In the genomic region with DNA sequence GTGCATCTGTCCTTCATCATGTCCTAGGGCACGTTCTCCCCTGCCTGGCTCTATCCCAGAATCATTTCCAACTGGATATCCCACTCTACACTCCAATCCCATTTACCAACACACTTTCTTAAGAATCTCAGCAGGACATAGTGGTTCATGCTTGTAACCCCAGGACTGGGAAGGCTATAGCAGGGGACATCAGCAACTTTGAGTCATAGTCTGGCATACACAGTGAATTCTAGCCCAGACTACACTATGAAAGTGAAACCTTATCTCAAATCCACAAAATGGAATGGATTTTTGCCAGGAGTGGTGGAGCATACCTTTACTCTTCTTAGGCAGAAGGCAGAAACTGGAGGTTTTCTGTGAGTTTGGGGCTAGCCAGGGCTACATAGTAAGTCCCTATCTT, we compare ENCODE assay signal across 28 mouse cellular contexts. TPM values are rescaled to one million over a fixed set of nuclear protein-coding genes. Genes with fewer than 3 reads are reported as not detected.
DNase-seq lines count a peak whose midpoint lies in the region; ATAC-seq lines count a peak whose summit lies in the region.
"Had no signal": no experiment of that assay in that cellular context is flagged by ENCODE, and none has a peak within 500 bp of the region (broad histone marks: within the 10 kb centered on the region; RNA-seq: fewer than 3 reads in every experiment).

No protein-coding gene starts in this region.

- no peak overlapping the region for H3K27ac ChIP-seq in lung, embryonic 15.5 days
- H3K27ac ChIP-seq: embryonic facial prominence, embryonic 10.5 days; embryonic facial prominence, embryonic 13.5 days; forebrain, embryonic 13.5 days; hindbrain, embryonic 10.5 days; hindbrain, embryonic 13.5 days; intestine, embryonic 15.5 days had no signal

- no peak overlapping the region for H3K4me2 ChIP-seq in lung, embryonic 15.5 days
- H3K4me2 ChIP-seq: embryonic facial prominence, embryonic 13.5 days; forebrain, embryonic 13.5 days; heart, embryonic 11.5 days; hindbrain, embryonic 13.5 days; intestine, embryonic 15.5 days had no signal

- DNase-seq in adrenal gland, adult (ENCODE audit: inconsistent age in 2 of 2, low spot score in 1 of 2), result peak; percentile 25 to 73
- DNase-seq in adrenal gland, adult 18-20 months (ENCODE audit: low spot score in 2 of 2), result no peak
- DNase-seq in lung, adult 18-20 months, result no peak
- peak; percentile 25 for DNase-seq in ovary, adult 18-20 months (ENCODE audit: low spot score)
- no peak for DNase-seq in ovary, postnatal 10 days (ENCODE audit: low spot score)
- DNase-seq: adrenal gland, postnatal 25 days; B cell, adult 2 months; cerebellum, adult 11-12 months; cerebellum, adult 8-10 months; cerebellum, postnatal 10 days; cerebellum, postnatal 36 days; embryo, embryonic 11 days; gastrocnemius, postnatal 10 days; gastrocnemius, postnatal 36 days; heart, postnatal 36 days had no signal

- no peaks in the 10 kb centered on the region for H3K4me1 ChIP-seq in lung, embryonic 15.5 days
- H3K4me1 ChIP-seq: embryonic facial prominence, embryonic 10.5 days; embryonic facial prominence, embryonic 13.5 days; forebrain, embryonic 13.5 days; hindbrain, embryonic 10.5 days; hindbrain, embryonic 13.5 days; intestine, embryonic 15.5 days had no signal

- no peaks in the 10 kb centered on the region for H3K36me3 ChIP-seq in lung, embryonic 15.5 days
- H3K36me3 ChIP-seq: embryonic facial prominence, embryonic 10.5 days; embryonic facial prominence, embryonic 13.5 days; G1E; hindbrain, embryonic 10.5 days; hindbrain, embryonic 13.5 days; intestine, embryonic 15.5 days had no signal

- no peak overlapping the region for H3K9ac ChIP-seq in lung, embryonic 15.5 days
- H3K9ac ChIP-seq: embryonic facial prominence, embryonic 13.5 days; forebrain, embryonic 13.5 days; hindbrain, embryonic 13.5 days; intestine, embryonic 15.5 days had no signal

- no peaks in the 10 kb centered on the region for H3K9me3 ChIP-seq in lung, embryonic 15.5 days
- H3K9me3 ChIP-seq: embryonic facial prominence, embryonic 10.5 days; embryonic facial prominence, embryonic 13.5 days; forebrain, embryonic 13.5 days; G1E; hindbrain, embryonic 10.5 days; hindbrain, embryonic 13.5 days; intestine, embryonic 15.5 days had no signal

- 64% methylated on average over 1 of the region's 1 CpGs for WGBS in lung, embryonic 15.5 days

- peak; percentile 19; the same call in 1 of the 2 replicates for ATAC-seq in lung, embryonic 15.5 days (ENCODE audit: borderline replicate concordance, extremely low read depth, low FRiP score, low TSS enrichment)
- ATAC-seq: forebrain, embryonic 13.5 days; forebrain, embryonic 16.5 days; hindbrain, embryonic 16.5 days; intestine, embryonic 15.5 days had no signal

- H3K27me3 ChIP-seq in lung, embryonic 15.5 days, result no peaks in the 10 kb centered on the region
- H3K27me3 ChIP-seq: CH12.LX; embryonic facial prominence, embryonic 13.5 days; forebrain, embryonic 13.5 days; hindbrain, embryonic 13.5 days; intestine, embryonic 15.5 days had no signal

- no peak overlapping the region for H3K4me3 ChIP-seq in lung, embryonic 15.5 days
- H3K4me3 ChIP-seq: embryonic facial prominence, embryonic 10.5 days; embryonic facial prominence, embryonic 13.5 days; erythroblast, embryonic 14.5 days; forebrain, embryonic 13.5 days; hindbrain, embryonic 10.5 days; hindbrain, embryonic 13.5 days; intestine, embryonic 15.5 days had no signal

RNA-seq across cellular contexts. Expression of a gene that starts 12.3 kb away (rescaled TPM):
- 10 to 100 TPM; 77.0 to 80.4 TPM for total RNA-seq in adrenal gland, adult 18-20 months (2021)
- polyA plus RNA-seq in lung, embryonic 15.5 days (2015; fragmentation: Nextera tagmentation; extraction: Ambion mirVana), result 7.8 and 8.8 TPM in 2 replicates
- polyA plus RNA-seq: erythroblast, embryonic 14.5 days had no signal

RNA-seq across cellular contexts. Expression of a gene that starts 30.6 kb away (rescaled TPM):
- total RNA-seq in adrenal gland, adult 18-20 months (2021), result 1 to 10 TPM in 1 of 2 experiments, under 1 TPM in 1; 0.90 to 2.4 TPM
- 84.7 and 86.0 TPM in 2 replicates for polyA plus RNA-seq in lung, embryonic 15.5 days (2015; fragmentation: Nextera tagmentation; extraction: Ambion mirVana)

Comparison
In these comparisons a context has a peak if more than half of its experiments do, and no peak if none do; other contexts are left out.
1. DNase-seq: peak in adrenal gland, adult (2 of 2) and ovary, adult 18-20 months (single experiment); none in adrenal gland, adult 18-20 months (0 of 2), lung, adult 18-20 months (0 of 2) and ovary, postnatal 10 days (single experiment).